Mouse (Mus musculus) liver, embryonic 16.5 days (tissue): ENCODE measurements around the gene Rab4a. TPM values are rescaled to one million over a fixed set of nuclear protein-coding genes. Genes with fewer than 3 reads are reported as not detected.
"Not testable (repeated sequence)": the region's sequence is repeated elsewhere in the genome, so short reads cannot be mapped to it uniquely, and the experiment has no call there.

Source experiments
- ATAC-seq: fragments of 200-750 bp; cut with Nextera tagmentation; 2 replicates; pipeline ENCODE4 v1.8.0; 2017; ENCODE audit warnings: low read depth, mild to moderate bottlenecking, moderate number of reproducible peaks, moderate library complexity
- H3K27ac ChIP-seq: fragments of 300-500 bp; sonication (generic); 2 replicates; pipeline ENCODE4 v1.5.1; 2014; ENCODE audit warnings: mild to moderate bottlenecking, low read length
- H3K27me3 ChIP-seq: fragments of 300-500 bp; sonication (generic); 2 replicates; pipeline ENCODE4 v1.6.1; 2014; ENCODE audit warnings: low read depth, low read length, mixed read lengths; ENCODE audit not compliant: control insufficient read depth, insufficient read depth
- H3K36me3 ChIP-seq: fragments of 300-500 bp; sonication (generic); 2 replicates; pipeline ENCODE4 v1.6.1; 2014; ENCODE audit warnings: mild to moderate bottlenecking; ENCODE audit not compliant: control insufficient read depth, insufficient read depth
- H3K4me1 ChIP-seq: fragments of 300-500 bp; sonication (generic); 2 replicates; pipeline ENCODE4 v1.6.1; 2014; ENCODE audit warnings: low read depth, low read length, mixed read lengths; ENCODE audit not compliant: control insufficient read depth
- H3K4me2 ChIP-seq: fragments of 300-500 bp; sonication (generic); 2 replicates; pipeline ENCODE4 v1.6.1; 2014; ENCODE audit warnings: low read depth, low read length, mixed read lengths
- H3K4me3 ChIP-seq: fragments of 300-500 bp; sonication (generic); 2 replicates; pipeline ENCODE4 v1.5.1; 2014; ENCODE audit warnings: low read depth, mild to moderate bottlenecking, low read length
- H3K9ac ChIP-seq: fragments of 300-500 bp; sonication (generic); 2 replicates; pipeline ENCODE4 v1.6.1; 2014; ENCODE audit warnings: low read depth, low read length
- H3K9me3 ChIP-seq: fragments of 300-500 bp; sonication (generic); replicated peaks from 2 replicates; pipeline ENCODE4 v1.6.1; 2016; ENCODE audit warnings: low read length; ENCODE audit not compliant: control insufficient read depth
- WGBS: fragments of 180-500 bp; shearing (Covaris S2); extraction: QIAGEN DNeasy Blood & Tissue Kit; methylation state at CpG from one replicate; pipeline ENCODE4 v1.1.7; 2014; ENCODE audit not compliant: insufficient replicate concordance; 5-methylcytosine and 5-hydroxymethylcytosine counted together
- polyA plus RNA-seq: library from polyadenylated mRNA; unstranded; fragments of >200 nt; fragmentation: Nextera tagmentation; extraction: Ambion mirVana; gene quantifications from 2 replicates; pipeline ENCODE4 v1.2.1, GENCODE M21; 2015

The Rab4a gene
- polyA plus RNA-seq, 1 experiment from 2014 or later: 37.8 TPM

DNA sequence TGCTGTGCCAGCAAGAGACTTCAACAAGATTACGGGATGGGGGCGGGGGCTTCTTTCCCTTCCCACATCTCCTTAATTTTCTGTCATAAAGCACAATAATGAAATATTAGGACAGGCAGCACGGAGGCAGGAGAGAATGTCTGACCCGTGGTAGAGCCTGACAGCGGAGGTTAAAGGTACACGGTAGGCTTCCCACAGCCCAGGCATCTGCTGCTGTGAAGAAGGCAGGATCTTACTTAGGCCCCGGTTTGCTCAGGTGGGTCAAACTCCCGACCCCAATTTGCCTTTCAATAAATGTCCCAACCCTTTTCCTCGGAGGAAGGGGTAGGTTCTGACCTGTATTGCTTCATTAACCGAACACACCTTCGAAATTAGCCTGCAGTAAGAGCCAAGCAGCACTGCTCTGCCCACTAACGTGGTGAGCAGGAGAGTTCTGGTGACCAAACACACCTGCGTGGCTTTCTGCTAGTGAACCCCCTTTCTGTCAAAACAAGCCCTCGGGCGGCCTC is 522 bp upstream of the Rab4a start:
- no peaks in the 10 kb centered on the region for H3K36me3 ChIP-seq
- H3K9me3 ChIP-seq: no peaks in the 10 kb centered on the region
- H3K4me2 ChIP-seq: peak overlapping the region; percentile 90
- peak overlapping the region; percentile 79 for H3K27ac ChIP-seq
- H3K4me1 ChIP-seq: peaks cover 30% of the 10 kb centered on the region
- H3K27me3 ChIP-seq: no peaks in the 10 kb centered on the region
- H3K9ac ChIP-seq: peak overlapping the region; percentile 85
- no peak for ATAC-seq
- WGBS: 22% methylated on average over 15 of the region's 15 CpGs
- H3K4me3 ChIP-seq: peak overlapping the region; percentile 81

DNA sequence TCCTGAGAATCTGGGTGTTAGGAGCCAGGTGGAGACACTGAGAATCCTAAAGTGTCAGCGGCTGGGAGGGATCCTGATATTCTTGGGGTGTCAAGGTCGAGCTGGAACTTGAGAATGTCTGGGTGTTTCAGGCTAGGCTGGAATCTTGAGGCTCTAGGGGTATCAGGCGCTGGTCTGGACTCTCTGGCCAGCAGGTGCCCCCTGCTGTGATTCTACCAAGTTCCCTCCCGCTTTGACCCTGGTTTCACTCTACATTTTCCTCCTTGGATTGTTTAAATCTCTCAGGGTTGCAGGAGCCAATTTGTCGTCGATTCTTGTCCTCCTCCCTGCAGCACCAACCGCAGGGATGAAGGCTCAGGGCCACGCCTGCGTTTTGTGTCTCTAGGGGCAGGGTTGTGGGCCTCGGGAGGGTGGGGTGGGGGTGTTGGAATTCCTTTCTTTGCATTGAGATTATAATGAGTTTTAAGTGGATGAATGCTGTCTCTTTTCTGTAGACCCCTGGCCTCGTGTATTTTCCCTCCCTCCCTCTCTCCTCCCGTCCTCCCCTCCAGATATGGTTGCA is 670 bp downstream of the Rab4a start:
- Histone ChIP-seq H3K4me2 (peak overlapping the region; percentile 90), H3K36me3 (no peaks in the 10 kb centered on the region), H3K27me3 (no peaks in the 10 kb centered on the region), H3K27ac (peak overlapping the region; percentile 79), H3K9ac (peak overlapping the region; percentile 85), H3K4me3 (peak overlapping the region; percentile 81), H3K9me3 (no peaks in the 10 kb centered on the region), H3K4me1 (peaks cover 29% of the 10 kb centered on the region)
- 2% methylated on average over 12 of the region's 12 CpGs for WGBS
- no peak for ATAC-seq

DNA sequence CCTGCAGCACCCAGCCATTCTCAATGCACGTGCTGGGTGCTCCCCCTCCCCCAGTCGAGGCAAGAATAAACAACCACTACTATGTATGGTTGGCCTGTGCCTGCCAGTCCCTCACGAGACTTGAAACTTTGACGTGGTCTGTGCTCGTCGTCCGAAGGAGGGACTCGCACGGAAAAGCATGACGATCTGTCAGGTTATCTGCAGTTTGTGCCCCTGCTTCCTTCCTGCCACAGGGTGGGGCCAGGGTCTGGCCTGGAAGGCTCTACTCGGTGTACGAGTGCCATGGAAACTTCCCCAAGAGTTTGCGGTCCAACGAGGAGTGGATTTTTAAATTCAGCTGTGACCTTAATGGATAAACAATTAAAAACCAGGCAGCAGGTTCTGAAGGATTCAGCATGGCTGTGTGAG is 1.2 kb downstream of the Rab4a start:
- Histone ChIP-seq H3K4me3 (peak overlapping the region; percentile 81), H3K36me3 (no peaks in the 10 kb centered on the region), H3K4me2 (peak overlapping the region; percentile 90), H3K27me3 (no peaks in the 10 kb centered on the region), H3K9me3 (no peaks in the 10 kb centered on the region), H3K4me1 (peaks cover 30% of the 10 kb centered on the region), H3K9ac (peak overlapping the region; percentile 46), H3K27ac (peak overlapping the region; percentile 60)
- WGBS: 1% methylated on average over 14 of the region's 14 CpGs
- peak; percentile 60 for ATAC-seq

DNA sequence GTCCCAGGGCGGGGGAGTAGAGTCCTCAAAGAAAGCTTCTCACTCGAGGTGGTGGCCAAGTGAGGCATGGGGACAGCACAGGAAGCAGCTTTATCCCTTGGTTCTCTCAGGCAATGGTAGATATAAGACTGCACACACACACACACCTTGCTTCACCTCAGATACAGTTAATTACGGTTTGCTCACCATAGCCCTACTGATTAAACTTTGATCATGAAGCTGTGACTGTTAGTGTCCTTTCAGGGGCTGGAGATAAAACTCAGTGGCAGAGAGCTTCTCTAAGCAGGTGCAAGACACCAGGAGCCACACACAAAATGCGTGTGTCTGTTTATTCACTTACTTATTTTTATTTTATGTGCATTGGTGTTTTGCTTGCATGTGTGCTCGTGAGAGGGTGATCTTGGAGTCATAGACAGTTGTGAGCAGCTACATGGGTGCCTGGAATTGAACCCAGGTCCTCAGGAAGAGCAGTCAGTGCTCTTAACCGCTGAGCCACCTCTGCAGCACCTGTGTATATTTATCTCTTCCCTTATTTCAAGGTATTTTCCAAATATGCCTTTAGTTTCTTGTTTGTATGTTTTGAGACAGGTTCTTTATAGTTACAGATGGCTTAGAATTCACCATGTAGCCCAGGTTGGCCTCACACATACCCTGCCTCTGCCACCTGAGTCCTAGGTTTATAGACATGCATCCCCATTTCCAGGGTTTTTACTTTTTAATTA is 2.2 kb downstream of the Rab4a start:
- H3K9ac ChIP-seq: peak overlapping the region; percentile 46
- peak overlapping the region; percentile 60; the same call in 1 of the 2 replicates for H3K27ac ChIP-seq
- H3K36me3 ChIP-seq: no peaks in the 10 kb centered on the region
- peak overlapping the region; percentile 90 for H3K4me2 ChIP-seq
- H3K4me3 ChIP-seq: peak overlapping the region; percentile 81
- H3K27me3 ChIP-seq: no peaks in the 10 kb centered on the region
- H3K9me3 ChIP-seq: no peaks in the 10 kb centered on the region
- no peak for ATAC-seq
- peaks cover 32% of the 10 kb centered on the region for H3K4me1 ChIP-seq
- WGBS: 36% methylated on average over 6 of the region's 6 CpGs

DNA sequence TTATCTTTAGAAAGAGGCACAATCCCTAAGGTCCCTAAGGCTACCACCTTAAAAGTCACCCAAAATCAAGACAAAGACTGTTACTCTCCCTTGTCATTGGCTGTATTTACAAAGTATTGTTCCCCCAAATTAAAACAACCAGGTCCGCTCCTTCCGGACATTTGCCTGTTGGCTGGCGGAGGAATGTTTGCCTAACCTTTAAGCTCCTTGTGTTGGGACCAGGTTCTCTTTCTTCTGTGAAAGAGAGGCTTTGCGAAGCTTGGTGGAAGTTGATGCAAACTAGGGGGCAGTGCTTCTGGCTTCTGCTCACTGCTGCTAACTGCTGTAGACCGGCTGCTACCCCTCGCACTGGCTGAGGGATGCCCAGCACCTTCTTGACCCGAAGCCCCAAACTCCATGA is 2.9 kb downstream of the Rab4a start:
- Histone ChIP-seq H3K4me2 (no peak overlapping the region), H3K4me1 (peaks cover 35% of the 10 kb centered on the region), H3K9ac (no peak overlapping the region), H3K4me3 (no peak overlapping the region), H3K27ac (no peak overlapping the region), H3K36me3 (no peaks in the 10 kb centered on the region), H3K27me3 (no peaks in the 10 kb centered on the region), H3K9me3 (no peaks in the 10 kb centered on the region)
- 71% methylated on average over 7 of the region's 7 CpGs for WGBS
- ATAC-seq: no peak

DNA sequence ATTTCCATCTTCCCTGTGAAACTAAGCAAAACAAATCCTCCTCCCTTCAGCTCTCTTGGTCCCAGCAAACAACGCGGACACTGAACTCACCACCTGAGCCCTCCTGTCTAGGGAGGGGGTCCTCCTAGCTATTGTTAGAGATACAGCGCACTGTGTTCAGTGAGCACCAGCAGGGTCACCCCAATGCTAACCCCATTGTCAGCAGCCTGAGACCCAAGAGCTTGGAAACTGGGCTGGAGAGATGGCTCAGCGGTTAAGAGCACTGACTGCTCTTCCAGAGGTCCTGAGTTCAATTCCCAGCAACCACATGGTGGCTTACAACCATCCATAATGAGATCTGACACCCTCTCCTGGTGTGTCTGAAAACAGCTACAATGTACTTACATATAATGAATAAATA is 3.6 kb downstream of the Rab4a start:
- not testable (repeated sequence) for ATAC-seq, H3K9me3 ChIP-seq, H3K27ac ChIP-seq, H3K9ac ChIP-seq, H3K36me3 ChIP-seq, H3K27me3 ChIP-seq, H3K4me3 ChIP-seq, H3K4me2 ChIP-seq
- 90% methylated on average over 4 of the region's 4 CpGs for WGBS
- H3K4me1 ChIP-seq: peaks cover 40% of the 10 kb centered on the region

DNA sequence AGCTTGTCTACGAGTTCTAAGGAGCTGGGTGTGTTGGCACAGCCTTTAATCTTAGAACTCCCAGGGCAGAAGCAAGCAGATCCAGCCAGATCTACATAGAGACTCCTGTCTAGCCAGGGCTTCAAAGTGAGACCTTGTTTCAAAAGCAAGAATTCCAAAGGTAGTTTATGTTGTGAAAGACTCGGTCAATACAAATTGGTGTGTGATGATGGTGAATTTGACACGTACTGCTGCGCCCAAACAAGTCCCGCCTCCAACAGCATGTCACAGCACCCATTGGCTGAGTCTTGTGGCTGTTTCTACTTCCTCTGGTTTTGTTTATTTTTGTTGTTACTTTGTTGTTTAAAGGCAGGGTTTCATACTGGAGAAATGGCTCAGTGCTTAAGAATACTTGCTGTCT is 6.4 kb downstream of the Rab4a start:
- H3K27ac ChIP-seq: peak overlapping the region; percentile 81
- WGBS: 62% methylated on average over 5 of the region's 5 CpGs
- H3K4me2 ChIP-seq: no peak overlapping the region
- no peak overlapping the region for H3K9ac ChIP-seq
- no peak overlapping the region for H3K4me3 ChIP-seq
- H3K27me3 ChIP-seq: no peaks in the 10 kb centered on the region
- ATAC-seq: peak; percentile 45
- H3K36me3 ChIP-seq: no peaks in the 10 kb centered on the region; the same call in 1 of the 2 replicates
- peaks cover 25% of the 10 kb centered on the region for H3K4me1 ChIP-seq
- no peaks in the 10 kb centered on the region for H3K9me3 ChIP-seq

DNA sequence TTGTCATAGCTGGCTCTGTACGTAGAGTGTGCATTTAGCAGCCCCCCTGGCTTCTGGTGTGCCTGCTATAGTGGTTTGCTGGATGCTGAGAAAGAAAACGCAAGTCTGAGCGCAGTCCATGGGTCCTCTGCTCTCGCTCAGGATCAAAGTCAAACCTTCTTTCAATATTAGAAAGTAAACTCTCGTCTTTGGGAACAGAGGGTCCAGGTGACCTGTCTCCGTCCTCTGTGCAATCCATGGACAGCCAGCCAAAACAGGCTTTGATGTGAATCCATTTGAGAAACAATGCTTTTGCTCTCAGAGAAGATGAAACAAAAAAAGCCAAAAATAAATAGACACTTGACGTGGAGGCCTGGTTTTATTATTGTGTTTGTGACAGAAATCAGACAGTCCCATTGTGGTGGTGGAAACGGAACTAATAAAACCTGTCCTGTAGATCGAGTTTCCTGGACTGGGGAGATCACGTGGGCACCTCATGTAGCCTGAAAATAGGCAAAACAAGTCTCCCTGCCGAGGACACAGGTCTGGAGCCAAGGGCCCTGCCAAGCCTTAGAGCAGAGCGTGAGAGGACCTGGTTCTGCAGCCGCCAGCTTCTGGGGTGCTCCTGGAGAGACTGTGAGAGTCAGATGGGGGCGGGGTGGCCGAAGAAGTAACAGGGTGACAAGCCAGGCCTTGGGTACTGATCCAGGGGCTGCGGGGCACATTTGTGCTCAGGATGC is 7.5 kb downstream of the Rab4a start:
- Histone ChIP-seq H3K27ac (peak overlapping the region; percentile 81), H3K4me3 (no peak overlapping the region), H3K4me1 (peaks cover 16% of the 10 kb centered on the region), H3K36me3 (no peaks in the 10 kb centered on the region; the same call in 1 of the 2 replicates), H3K9ac (0 out of 2 replicates have a peak overlapping the region, but pooled peaks have one; percentile 11), H3K4me2 (0 out of 2 replicates have a peak overlapping the region, but pooled peaks have one; percentile 5), H3K27me3 (no peaks in the 10 kb centered on the region), H3K9me3 (no peaks in the 10 kb centered on the region)
- ATAC-seq: peak; percentile 66
- WGBS: 62% methylated on average over 16 of the region's 16 CpGs
